Mouse (Mus musculus) heart, adult 2 months (tissue): ENCODE data around the gene Phlpp2.

ENCODE experiments used
- CTCF ChIP-seq: fragments of 200-600 bp; IDR thresholded peaks from 2 replicates; pipeline ENCODE4 v1.8.1; 2022; ENCODE audit warnings: antibody characterized with exemption, mild to moderate bottlenecking, moderate library complexity
- EP300 ChIP-seq: fragments of 200-500 bp; IDR thresholded peaks from 2 replicates; pipeline ENCODE4 v1.6.1; 2011; ENCODE audit warnings: low read depth, low read length, control low read depth; ENCODE audit not compliant: insufficient read depth
- POLR2A ChIP-seq: fragments of 200-500 bp; IDR thresholded peaks from 2 replicates; pipeline ENCODE4 v1.6.1; 2011; ENCODE audit warnings: mild to moderate bottlenecking, low read depth, low read length, control low read depth; ENCODE audit not compliant: insufficient read depth

DNA sequence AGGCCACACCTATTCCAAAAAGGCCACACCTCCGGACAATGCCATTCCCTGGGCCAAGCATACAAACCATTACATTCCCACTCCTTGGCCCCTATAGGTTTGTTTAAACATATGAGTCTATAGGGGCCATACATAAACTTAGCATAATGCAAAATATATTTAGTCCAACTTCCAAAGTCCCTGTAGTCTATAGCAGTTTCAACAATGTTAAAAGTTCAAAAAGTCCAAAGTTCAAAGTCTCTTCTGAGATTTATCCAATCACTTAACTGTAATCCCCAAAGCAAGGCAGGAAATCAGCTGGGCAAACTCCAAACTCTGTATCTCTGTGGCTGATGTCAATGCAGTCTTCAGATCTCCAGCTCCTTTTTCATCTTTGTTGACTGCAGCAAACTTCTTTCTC, 20.9 kb downstream of the Phlpp2 start:
- TF ChIP-seq POLR2A (no peak), CTCF (no peak), EP300 (no peak)
